Mouse (Mus musculus) ovary, postnatal 14 days (tissue): ENCODE results near the gene Nos1ap.

Source experiments
- DNase-seq: peaks from one replicate; pipeline ENCODE4 v3.0.0; 2022; ENCODE audit warnings: low spot score

Nos1ap gene

DNA sequence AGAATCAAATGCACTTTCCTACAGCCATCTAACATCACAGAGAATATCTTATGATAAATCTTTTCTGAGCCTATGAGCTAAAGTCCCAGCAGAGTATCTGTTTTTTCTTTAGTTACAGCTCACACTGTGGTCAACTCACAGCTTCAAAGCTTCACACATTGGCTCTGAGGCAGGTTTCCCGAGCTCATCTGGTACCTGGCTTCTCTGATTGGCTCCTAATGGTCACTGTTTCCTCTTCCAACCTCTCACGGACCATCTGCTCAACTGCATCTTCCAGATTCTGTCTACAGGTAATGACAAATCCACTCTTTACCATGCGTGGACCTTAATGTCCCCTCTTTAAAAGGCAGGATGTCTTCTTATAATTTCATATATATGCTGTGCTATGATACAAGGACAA, 236.3 kb downstream of the Nos1ap start:
- DNase-seq = no peak

DNA sequence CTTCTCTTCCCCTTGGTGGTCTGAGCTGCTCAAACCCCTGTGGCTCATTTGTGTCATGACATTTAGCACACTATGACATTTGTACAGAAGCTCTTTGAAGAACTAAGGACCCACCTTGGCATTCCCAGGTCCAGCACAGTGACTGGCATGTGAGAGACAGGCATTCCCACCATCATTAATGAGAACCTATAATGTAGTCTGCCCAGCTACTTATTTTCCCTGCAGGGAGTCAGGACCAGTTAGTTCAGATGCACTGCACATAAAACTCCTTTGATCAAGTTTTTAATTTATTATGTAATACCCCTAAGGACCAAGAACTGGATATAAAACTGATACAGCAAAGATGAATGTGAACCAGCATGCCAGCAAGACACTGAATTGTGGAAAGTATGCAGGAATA, 238.6 kb downstream of the Nos1ap start:
- no peak for DNase-seq

DNA sequence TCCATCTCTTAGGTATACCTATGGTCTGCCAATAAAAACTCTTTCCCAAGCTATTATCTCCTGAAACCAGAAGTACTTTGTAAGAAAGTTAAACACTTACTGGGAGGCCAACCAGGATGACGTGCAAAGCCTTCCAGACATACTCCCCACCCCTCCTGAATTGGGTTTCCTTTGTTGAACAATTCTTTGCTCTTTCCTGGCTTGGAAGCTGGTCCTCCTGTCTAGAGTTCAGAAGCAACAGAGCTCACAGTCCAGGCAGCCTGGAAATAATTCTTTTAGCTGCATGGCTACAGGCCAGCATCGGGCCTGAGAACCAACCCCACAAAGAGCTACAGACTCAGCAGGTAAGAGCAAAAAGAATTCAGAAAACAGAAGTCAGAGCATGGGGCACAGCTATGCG, 243.4 kb downstream of the Nos1ap start:
- DNase-seq = no peak

- no peak for DNase-seq
Measured at GRCm38 (mm10) chr1:170343906-170344305, 245.8 kb downstream of the Nos1ap start.

DNA sequence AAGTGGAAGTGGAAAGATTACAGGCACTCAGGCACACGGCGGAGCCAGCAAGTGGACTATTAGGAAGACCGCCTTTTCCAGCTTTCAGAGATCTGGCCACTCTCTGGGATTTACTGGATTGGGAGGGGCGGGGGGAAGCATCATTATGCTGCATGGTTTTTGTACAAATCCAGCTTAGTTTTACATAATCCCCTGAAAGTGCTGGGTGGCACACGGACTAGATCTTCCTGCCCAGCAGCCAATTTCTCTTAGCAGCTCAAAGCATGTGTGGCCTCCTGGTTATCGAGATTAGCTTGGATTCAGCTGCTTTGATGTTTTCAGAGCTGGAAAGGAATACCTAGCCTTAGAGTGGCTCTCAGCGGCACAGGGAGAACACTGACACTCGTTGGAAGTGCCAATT, 246.6 kb downstream of the Nos1ap start:
- DNase-seq = no peak

DNA sequence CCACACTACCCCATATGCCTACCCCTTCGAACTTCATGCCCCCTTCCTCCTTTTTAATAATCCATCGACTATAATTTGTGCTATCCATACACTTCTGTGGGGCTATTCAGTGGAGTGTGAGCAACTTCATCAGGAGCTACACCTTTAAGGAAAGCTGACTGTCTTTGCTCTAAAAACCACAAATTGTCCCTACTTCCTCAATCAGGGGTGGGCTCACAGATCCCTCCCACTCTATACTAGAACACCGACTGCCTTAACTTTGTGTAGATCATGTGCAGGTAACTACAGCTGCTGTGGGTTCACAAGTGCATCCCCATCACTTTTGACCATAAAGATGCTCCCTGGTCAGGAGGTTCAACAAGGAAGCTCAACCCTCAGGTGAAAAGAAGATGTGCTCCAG, 249.7 kb downstream of the Nos1ap start:
- DNase-seq = no peak

GRCm38 (mm10) chr1:170332775-170333174, 256.9 kb downstream of the Nos1ap start:
- no peak for DNase-seq

- no peak for DNase-seq
Measured at GRCm38 (mm10) chr1:170331926-170332325, 257.7 kb downstream of the Nos1ap start.

DNA sequence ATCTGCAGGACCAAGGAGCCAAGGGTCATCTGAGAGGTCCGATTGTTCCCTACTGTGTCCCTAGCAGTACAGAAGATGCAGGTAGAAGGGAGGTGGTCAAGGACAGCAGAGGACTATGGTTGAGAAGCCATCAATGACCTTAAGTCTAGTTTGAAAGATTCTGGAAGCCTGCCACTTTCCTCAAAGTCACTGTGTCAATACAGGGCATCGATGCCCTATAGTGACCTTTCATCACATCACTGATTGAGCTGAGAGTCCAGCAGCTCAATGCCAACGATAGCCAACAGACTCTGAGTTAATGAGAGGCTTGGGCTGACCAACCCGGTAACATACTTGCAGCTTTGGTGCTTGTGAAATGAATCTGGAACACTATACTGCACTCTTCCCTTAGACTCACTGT, 264.4 kb downstream of the Nos1ap start:
- DNase-seq = no peak

GRCm38 (mm10) chr1:170324312-170324711, 265.3 kb downstream of the Nos1ap start:
- DNase-seq = no peak

GRCm38 (mm10) chr1:170323001-170323400, 266.7 kb downstream of the Nos1ap start:
- no peak for DNase-seq

GRCm38 (mm10) chr1:170322046-170322445, 267.6 kb downstream of the Nos1ap start:
- no peak for DNase-seq

GRCm38 (mm10) chr1:170311431-170311830, 278.2 kb downstream of the Nos1ap start:
- DNase-seq = no peak

GRCm38 (mm10) chr1:170308503-170308902, 281.2 kb downstream of the Nos1ap start, which contains the start of gene Spata46:
TSS of gene Spata46 (plus strand) at chr1:170308803.
- DNase-seq = no peak

DNA sequence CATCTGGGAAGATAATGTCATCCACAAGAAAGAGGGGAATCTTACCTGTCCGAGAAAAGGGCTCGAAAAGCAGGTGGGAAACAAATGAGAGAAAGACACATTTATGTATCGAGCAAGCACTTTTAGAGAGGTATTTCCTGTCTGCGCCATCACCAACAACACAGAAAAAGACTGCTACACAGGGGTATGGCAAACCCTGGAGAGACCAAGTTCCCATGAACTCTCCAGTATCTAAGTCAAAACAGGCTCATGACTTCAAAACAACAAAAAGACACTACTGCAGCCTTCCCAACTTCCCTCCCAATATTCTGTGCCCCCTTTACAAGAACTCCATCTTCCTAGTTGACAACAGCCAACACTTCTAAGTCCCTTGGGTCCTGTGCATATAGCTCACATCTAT, 283.4 kb downstream of the Nos1ap start, which contains the start of gene Gm7694:
Gene Gm7694 (minus strand): TSS at position 101 of the 400 bp plus-strand sequence.
- DNase-seq = no peak

DNA sequence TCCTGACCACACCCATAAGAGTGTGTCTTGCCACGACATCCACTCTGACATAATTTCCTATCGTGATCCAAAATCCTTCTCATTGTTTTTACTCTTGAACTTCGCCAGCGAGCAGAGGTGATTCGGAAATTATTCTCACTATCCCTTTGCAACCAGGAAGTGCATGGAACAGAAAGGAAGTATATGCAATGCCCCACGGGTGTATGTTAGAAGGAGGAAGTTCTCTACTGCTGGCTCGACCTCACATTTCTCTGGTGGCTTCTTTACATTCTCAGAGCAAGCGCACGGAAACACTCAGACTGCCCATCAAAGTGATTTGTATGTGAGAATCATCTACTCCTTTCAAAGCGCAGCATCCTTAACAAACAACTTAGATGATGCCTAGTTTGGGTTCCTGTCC, 284.7 kb downstream of the Nos1ap start:
- no peak for DNase-seq

DNA sequence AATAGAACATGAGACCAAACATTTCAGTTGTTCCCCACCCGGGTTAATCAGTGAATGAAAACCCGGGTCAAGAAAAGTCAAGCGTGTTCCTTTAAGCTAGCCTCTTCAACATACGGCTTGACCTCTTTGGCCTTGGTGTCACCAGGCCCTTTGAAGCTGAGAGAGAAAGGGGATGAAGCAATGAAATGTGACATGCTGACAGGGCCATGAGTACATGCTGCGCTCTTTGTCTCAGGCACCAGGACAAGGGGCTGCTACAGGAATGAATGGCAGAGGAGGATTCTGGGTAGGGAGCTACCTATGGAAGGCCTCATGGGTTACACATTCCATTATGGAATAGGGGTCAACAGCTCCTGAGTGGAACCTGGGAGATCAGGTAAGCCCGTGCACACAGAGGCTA, 286.6 kb downstream of the Nos1ap start:
- no peak for DNase-seq

DNA sequence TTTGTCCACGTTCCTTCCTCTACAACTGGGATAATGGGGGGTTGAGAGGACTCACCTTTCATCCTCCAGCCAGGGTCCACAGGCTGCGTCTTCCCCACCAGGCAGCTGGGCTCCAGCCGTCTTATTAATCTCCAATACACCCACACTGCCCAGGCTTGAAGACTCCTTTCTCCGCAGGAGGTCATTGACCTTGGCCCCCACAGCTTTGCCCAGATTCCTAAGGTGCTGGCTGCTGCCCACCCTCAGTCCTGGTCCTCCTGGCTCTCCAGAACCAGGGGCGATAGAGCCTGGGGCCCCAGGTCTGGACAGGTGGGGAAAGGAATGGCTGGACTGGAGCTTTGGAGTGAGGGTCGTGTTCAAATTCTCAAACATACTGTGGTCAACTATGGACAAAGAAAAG, 287.2 kb downstream of the Nos1ap start:
- no peak for DNase-seq

GRCm38 (mm10) chr1:170301686-170302085, 288.0 kb downstream of the Nos1ap start:
- DNase-seq = no peak

GRCm38 (mm10) chr1:170299496-170299895, 290.2 kb downstream of the Nos1ap start:
- no peak for DNase-seq

- DNase-seq = no peak
Measured at GRCm38 (mm10) chr1:170294786-170295570, 294.7 kb downstream of the Nos1ap start.

DNA sequence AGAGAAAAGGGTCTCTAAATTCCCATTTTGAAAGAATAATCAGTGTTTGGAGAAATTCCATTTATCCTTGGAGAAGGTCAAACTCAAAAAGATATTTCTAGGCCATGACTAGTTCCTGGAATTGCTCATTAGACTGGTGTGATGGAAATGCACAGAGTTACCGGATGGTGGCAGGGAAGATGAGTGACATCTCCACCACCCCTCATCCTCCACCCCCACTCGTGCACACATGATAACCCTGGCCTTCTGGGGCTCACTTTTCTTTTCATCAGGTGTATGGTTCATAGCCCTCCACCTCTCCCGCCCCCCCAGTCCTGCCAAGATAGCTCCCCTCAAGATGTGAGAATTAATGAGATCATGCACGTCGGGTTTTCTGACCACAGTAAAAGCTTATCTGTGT, 296.4 kb downstream of the Nos1ap start:
- no peak for DNase-seq

- peak; percentile 25 for DNase-seq
Measured at GRCm38 (mm10) chr1:170292239-170292951, 297.3 kb downstream of the Nos1ap start.
